Mouse (Mus musculus): ENCODE data around the gene Cfap99. TPM values are rescaled to one million over a fixed set of nuclear protein-coding genes. Genes with fewer than 3 reads are reported as not detected.

Gene Cfap99
- polyA plus RNA-seq, 1 experiment = not detected

- TF ChIP-seq CTCF (IDR thresholded peaks at IDR 0.05; ENCODE audit: control insufficient read depth, insufficient read depth, low read length) (no peak), POLR2A (IDR thresholded peaks at IDR 0.05; ENCODE audit: borderline replicate concordance, control insufficient read depth, low read depth, low read length) (no peak)
- peak overlapping the region; percentile 71 for H3K4me3 ChIP-seq (replicated peaks; ENCODE audit: control insufficient read depth, low read depth, low read length)
- no peak overlapping the region for H3K27ac ChIP-seq (ENCODE audit: control insufficient read depth, insufficient read depth, low read depth, low read length, poor library complexity)
- WGBS = 35% methylated on average over 8 of the region's 8 CpGs
- no peaks in the 10 kb centered on the region for H3K4me1 ChIP-seq (ENCODE audit: control insufficient read depth, insufficient read depth, low read length)
Measured at GRCm38 (mm10) chr5:34370840-34371239, 82.4 kb downstream of the Cfap99 start.

DNA sequence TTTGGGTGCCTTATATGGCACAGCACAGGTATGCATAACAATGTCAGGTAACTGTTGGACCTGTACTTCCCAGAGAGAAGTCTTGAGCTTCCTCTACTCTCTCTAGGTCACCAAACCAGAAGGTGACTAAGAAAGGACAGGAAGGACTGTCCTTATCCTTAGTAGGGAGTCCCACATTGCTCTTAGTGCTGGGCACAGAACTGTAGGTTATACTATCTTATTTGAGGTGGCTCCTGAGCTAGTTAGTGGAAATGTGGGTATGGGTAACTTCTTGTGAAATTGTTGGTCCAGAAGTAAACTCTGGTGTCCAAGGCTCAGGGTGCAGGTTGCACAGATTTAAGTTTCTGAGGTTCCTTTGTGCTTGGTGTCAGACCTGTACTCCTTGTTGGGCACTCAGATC is 83.7 kb downstream of the Cfap99 start:
- H3K4me3 ChIP-seq (replicated peaks; ENCODE audit: control insufficient read depth, low read depth, low read length) = no peak overlapping the region
- TF ChIP-seq POLR2A (IDR thresholded peaks at IDR 0.05; ENCODE audit: borderline replicate concordance, control insufficient read depth, low read depth, low read length) (no peak), CTCF (IDR thresholded peaks at IDR 0.05; ENCODE audit: control insufficient read depth, insufficient read depth, low read length) (no peak)
- H3K27ac ChIP-seq (ENCODE audit: control insufficient read depth, insufficient read depth, low read depth, low read length, poor library complexity) = no peak overlapping the region
- H3K4me1 ChIP-seq (ENCODE audit: control insufficient read depth, insufficient read depth, low read length) = no peaks in the 10 kb centered on the region

GRCm38 (mm10) chr5:34372541-34372940 is 84.1 kb downstream of the Cfap99 start:
- TF ChIP-seq CTCF (IDR thresholded peaks at IDR 0.05; ENCODE audit: control insufficient read depth, insufficient read depth, low read length) (no peak), POLR2A (IDR thresholded peaks at IDR 0.05; ENCODE audit: borderline replicate concordance, control insufficient read depth, low read depth, low read length) (no peak)
- Histone ChIP-seq H3K4me3 (replicated peaks; ENCODE audit: control insufficient read depth, low read depth, low read length) (no peak overlapping the region), H3K27ac (ENCODE audit: control insufficient read depth, insufficient read depth, low read depth, low read length, poor library complexity) (no peak overlapping the region), H3K4me1 (ENCODE audit: control insufficient read depth, insufficient read depth, low read length) (no peaks in the 10 kb centered on the region)

Other genes with a start within 250 kb of the Cfap99 start
- gene Poln, start 119.2 kb upstream of the Cfap99 start, polyA plus RNA-seq (2011; ENCODE audit: insufficient read depth, insufficient read length, low replicate concordance, missing spikeins) = 4.3 and 6.2 TPM in 2 replicates
- gene Haus3, start 119.1 kb upstream of the Cfap99 start, polyA plus RNA-seq (2011; ENCODE audit: insufficient read depth, insufficient read length, low replicate concordance, missing spikeins) = 18.4 and 37.5 TPM in 2 replicates
- 21.8 and 51.1 TPM in 2 replicates for gene Mxd4, start 100.9 kb upstream of the Cfap99 start, polyA plus RNA-seq (2011; ENCODE audit: insufficient read depth, insufficient read length, low replicate concordance, missing spikeins)
- 1.0 and 3.0 TPM in 2 replicates for gene Zfyve28, start 151 bp upstream of the Cfap99 start, polyA plus RNA-seq (2011; ENCODE audit: insufficient read depth, insufficient read length, low replicate concordance, missing spikeins)
- gene Rnf4, start 47.7 kb downstream of the Cfap99 start, polyA plus RNA-seq (2011; ENCODE audit: insufficient read depth, insufficient read length, low replicate concordance, missing spikeins) = 29.9 and 55.2 TPM in 2 replicates
- 13.0 and 23.9 TPM in 2 replicates for gene Fam193a, start 81.3 kb downstream of the Cfap99 start, polyA plus RNA-seq (2011; ENCODE audit: insufficient read depth, insufficient read length, low replicate concordance, missing spikeins)
- 4.6 and 15.1 TPM in 2 replicates for gene Tnip2, start 225.4 kb downstream of the Cfap99 start, polyA plus RNA-seq (2011; ENCODE audit: insufficient read depth, insufficient read length, low replicate concordance, missing spikeins)
- gene Sh3bp2, start 237.2 kb downstream of the Cfap99 start, polyA plus RNA-seq (2011; ENCODE audit: insufficient read depth, insufficient read length, low replicate concordance, missing spikeins) = 15.0 and 29.7 TPM in 2 replicates

Data from bone marrow, adult 2 months (tissue).